In the genomic region with DNA sequence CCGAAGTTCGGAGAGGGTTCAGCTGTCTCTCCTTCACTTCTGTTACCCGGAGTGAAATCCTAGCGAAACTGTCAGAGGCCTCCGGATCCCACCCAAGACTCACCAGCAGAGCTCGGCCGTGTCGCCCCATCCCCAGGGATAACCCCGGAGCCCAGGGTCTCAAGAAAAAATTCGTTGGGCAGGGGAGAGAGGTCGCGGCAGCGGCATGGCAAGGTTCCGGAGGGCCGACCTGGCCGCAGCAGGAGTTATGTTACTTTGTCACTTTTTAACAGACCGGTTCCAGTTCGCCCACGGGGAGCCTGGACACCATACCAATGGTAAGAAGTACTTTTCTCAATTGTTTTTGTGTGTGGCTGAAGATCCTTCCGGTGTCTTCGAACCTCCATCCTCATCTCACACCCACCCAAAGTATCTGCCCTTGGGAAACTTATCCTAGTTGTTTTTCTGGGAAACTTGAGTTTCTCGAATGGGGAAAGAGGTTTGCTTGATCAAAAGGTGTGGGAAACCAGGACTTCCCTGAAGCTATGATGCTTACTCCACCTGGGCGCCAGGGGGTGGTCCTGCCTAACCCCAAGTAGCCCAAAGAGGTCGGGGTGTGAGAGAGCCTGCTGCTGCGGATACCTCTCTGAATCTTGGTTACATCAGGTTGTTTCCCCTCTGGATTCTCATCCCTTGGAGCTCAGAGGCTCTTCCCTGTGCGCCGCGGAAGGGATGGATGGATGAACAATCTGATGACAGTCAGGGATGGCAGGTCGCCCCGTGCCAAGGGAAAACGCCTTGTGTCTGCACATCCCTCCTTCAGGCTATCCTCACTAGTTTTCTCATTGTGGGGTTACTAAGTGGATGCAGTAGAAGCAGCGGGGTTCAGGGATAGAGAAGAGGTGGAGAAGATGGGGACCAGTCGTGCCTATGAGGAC, we compare ENCODE assay signal across 8 mouse cellular contexts. TPM values are rescaled to one million over a fixed set of nuclear protein-coding genes. Genes with fewer than 3 reads are reported as not detected.
DNase-seq lines count a peak whose midpoint lies in the region; ATAC-seq and TF ChIP-seq lines count a peak whose summit lies in the region.

No protein-coding gene starts in this region.

- H3K4me2 ChIP-seq in embryonic facial prominence, embryonic 11.5 days (ENCODE audit: low read depth, low read length): peak overlapping the region; percentile 83
- peak overlapping the region; percentile 51 for H3K4me2 ChIP-seq in limb, embryonic 11.5 days (ENCODE audit: low read depth, severe bottlenecking)
- peak overlapping the region; percentile 64 for H3K4me2 ChIP-seq in midbrain, postnatal 0 days (ENCODE audit: low read depth, low read length, poor library complexity, severe bottlenecking)

- H3K36me3 ChIP-seq in embryonic facial prominence, embryonic 11.5 days (replicated peaks; ENCODE audit: control insufficient read depth, insufficient read depth, low read depth, low read length): no peaks in the 10 kb centered on the region
- no peaks in the 10 kb centered on the region for H3K36me3 ChIP-seq in hindbrain, embryonic 10.5 days
- no peaks in the 10 kb centered on the region for H3K36me3 ChIP-seq in limb, embryonic 11.5 days (ENCODE audit: control insufficient read depth, insufficient read depth, low read length)
- no peaks in the 10 kb centered on the region for H3K36me3 ChIP-seq in midbrain, postnatal 0 days (ENCODE audit: insufficient read depth, low read length)

- DNase-seq in adrenal gland, adult 18-20 months (ENCODE audit: low spot score in 2 of 2): peak; percentile 10 to 27
- no peak for DNase-seq in adrenal gland, adult 2 months
- peak; percentile 28 for DNase-seq in R1 (ENCODE audit: low read depth, low spot score)
- DNase-seq in embryonic facial prominence, embryonic 11.5 days (ENCODE audit: low spot score): peak; percentile 38
- peak; percentile 20 for DNase-seq in hindbrain, embryonic 10.5 days (ENCODE audit: low spot score)
- peak; percentile 59 for DNase-seq in limb, embryonic 11.5 days (ENCODE audit: low spot score)
- no peak for DNase-seq in midbrain, postnatal 0 days (ENCODE audit: low spot score)
- DNase-seq in urinary bladder, postnatal 14 days (ENCODE audit: low spot score): peak; percentile 20

- peak overlapping the region; percentile 70 for H3K4me3 ChIP-seq in embryonic facial prominence, embryonic 11.5 days (ENCODE audit: low read depth, low read length)
- H3K4me3 ChIP-seq in hindbrain, embryonic 10.5 days: peak overlapping the region; percentile 73
- H3K4me3 ChIP-seq in limb, embryonic 11.5 days (ENCODE audit: low read depth, low read length): peak overlapping the region; percentile 56
- peak overlapping the region; percentile 74 for H3K4me3 ChIP-seq in midbrain, postnatal 0 days (ENCODE audit: low read depth, low read length)

- H3K4me1 ChIP-seq in embryonic facial prominence, embryonic 11.5 days (ENCODE audit: control insufficient read depth, insufficient read depth, low read length): no peaks in the 10 kb centered on the region; the same call in 1 of the 2 replicates
- peaks cover 21% of the 10 kb centered on the region for H3K4me1 ChIP-seq in hindbrain, embryonic 10.5 days (replicated peaks)
- peaks cover 3% of the 10 kb centered on the region; the same call in 1 of the 2 replicates for H3K4me1 ChIP-seq in limb, embryonic 11.5 days (ENCODE audit: control insufficient read depth, insufficient read depth, low read length)
- no peaks in the 10 kb centered on the region for H3K4me1 ChIP-seq in midbrain, postnatal 0 days (ENCODE audit: insufficient read depth, low read length)

- H3K9ac ChIP-seq in embryonic facial prominence, embryonic 11.5 days (replicated peaks; ENCODE audit: low read length): peak overlapping the region; percentile 57
- H3K9ac ChIP-seq in limb, embryonic 11.5 days (ENCODE audit: low read length): peak overlapping the region; percentile 66
- H3K9ac ChIP-seq in midbrain, postnatal 0 days (replicated peaks; ENCODE audit: low read length, poor library complexity, severe bottlenecking): peak overlapping the region; percentile 72

- no peaks in the 10 kb centered on the region for H3K27me3 ChIP-seq in embryonic facial prominence, embryonic 11.5 days (ENCODE audit: control insufficient read depth, insufficient read depth, low read length)
- H3K27me3 ChIP-seq in hindbrain, embryonic 10.5 days (ENCODE audit: insufficient read depth, poor library complexity, severe bottlenecking): peaks cover 9% of the 10 kb centered on the region
- no peaks in the 10 kb centered on the region for H3K27me3 ChIP-seq in limb, embryonic 11.5 days (ENCODE audit: control insufficient read depth, insufficient read depth, low read length)
- H3K27me3 ChIP-seq in midbrain, postnatal 0 days (ENCODE audit: insufficient read depth, low read length): no peaks in the 10 kb centered on the region

- no peaks in the 10 kb centered on the region for H3K9me3 ChIP-seq in embryonic facial prominence, embryonic 11.5 days (replicated peaks; ENCODE audit: control insufficient read depth, low read length)
- H3K9me3 ChIP-seq in hindbrain, embryonic 10.5 days: no peaks in the 10 kb centered on the region
- no peaks in the 10 kb centered on the region for H3K9me3 ChIP-seq in limb, embryonic 11.5 days (ENCODE audit: control insufficient read depth, low read length)
- no peaks in the 10 kb centered on the region for H3K9me3 ChIP-seq in midbrain, postnatal 0 days (ENCODE audit: low read length)

- ATAC-seq in embryonic facial prominence, embryonic 11.5 days (replicated peaks; ENCODE audit: insufficient number of reproducible peaks, low FRiP score, low TSS enrichment, low read depth): peak; percentile 17
- no peak for ATAC-seq in limb, embryonic 11.5 days (ENCODE audit: insufficient number of reproducible peaks, low FRiP score, low TSS enrichment, low read depth)
- ATAC-seq in midbrain, postnatal 0 days (ENCODE audit: low FRiP score): no peak

- H3K27ac ChIP-seq in embryonic facial prominence, embryonic 11.5 days (replicated peaks; ENCODE audit: low read depth, low read length): peak overlapping the region; percentile 80; the same call in 1 of the 2 replicates
- H3K27ac ChIP-seq in hindbrain, embryonic 10.5 days: peak overlapping the region; percentile 90
- H3K27ac ChIP-seq in limb, embryonic 11.5 days (replicated peaks; ENCODE audit: low read depth, low read length): peak overlapping the region; percentile 74
- H3K27ac ChIP-seq in midbrain, postnatal 0 days (ENCODE audit: low read depth, low read length): no peak overlapping the region

- TF ChIP-seq CTCF in midbrain, postnatal 0 days (IDR thresholded peaks at IDR 0.05): peak; percentile 43

- WGBS in embryonic facial prominence, embryonic 11.5 days: under 1% methylated on average over 33 of the region's 33 CpGs
- WGBS in hindbrain, embryonic 10.5 days: 2% methylated on average over 33 of the region's 33 CpGs
- WGBS in limb, embryonic 11.5 days: 2% methylated on average over 33 of the region's 33 CpGs
- WGBS in midbrain, postnatal 0 days: 3% methylated on average over 33 of the region's 33 CpGs

RNA-seq across cellular contexts. Expression of a gene that starts 1.1 kb away (rescaled TPM):
- 10 to 100 TPM; 11.5 to 16.8 TPM for total RNA-seq in adrenal gland, adult 18-20 months (2021)
- total RNA-seq in adrenal gland, adult 2 months (2021): 10 to 100 TPM in 1 of 2 experiments, 1 to 10 TPM in 1; 9.9 to 14.6 TPM
- polyA plus RNA-seq in adrenal gland, adult 2 months (2012; rRNA removed): 1.8 and 2.0 TPM in 2 replicates
- polyA plus RNA-seq in embryonic facial prominence, embryonic 11.5 days (2014; fragmentation: Nextera tagmentation; extraction: Ambion mirVana): 20.5 and 22.2 TPM in 2 replicates
- polyA plus RNA-seq in hindbrain, embryonic 10.5 days (2016; fragmentation: Nextera tagmentation; extraction: Ambion mirVana): 13.4 and 14.5 TPM in 2 replicates
- 25.2 and 30.0 TPM in 2 replicates for polyA plus RNA-seq in limb, embryonic 11.5 days (2014; fragmentation: Nextera tagmentation; extraction: Ambion mirVana)
- 28.5 and 29.0 TPM in 2 replicates for total RNA-seq in midbrain, postnatal 0 days (2014; rRNA removed)
- polyA plus RNA-seq in midbrain, postnatal 0 days (2015; fragmentation: Nextera tagmentation; extraction: Ambion mirVana): 29.0 and 29.8 TPM in 2 replicates

Comparison
In these comparisons a context has a peak if more than half of its experiments do, and no peak if none do; other contexts are left out.
1. DNase-seq: peak in adrenal gland, adult 18-20 months (2 of 2), R1 (single experiment), embryonic facial prominence, embryonic 11.5 days (single experiment), hindbrain, embryonic 10.5 days (single experiment), limb, embryonic 11.5 days (single experiment) and urinary bladder, postnatal 14 days (single experiment); none in adrenal gland, adult 2 months (single experiment) and midbrain, postnatal 0 days (single experiment).
2. Peak in every context shown above with its lines, with median percentiles within 50 percentile points of each other: H3K4me2 ChIP-seq, H3K4me3 ChIP-seq and H3K9ac ChIP-seq.